Mouse (Mus musculus) lung, postnatal 10 days (tissue): ENCODE results near the gene Gpbar1.
"Not testable (repeated sequence)": the region's sequence is repeated elsewhere in the genome, so short reads cannot be mapped to it uniquely, and the experiment has no call there.

ENCODE experiments used
- DNase-seq: peaks from one replicate; pipeline ENCODE4 v3.0.0; 2021

Gpbar1 gene

DNA sequence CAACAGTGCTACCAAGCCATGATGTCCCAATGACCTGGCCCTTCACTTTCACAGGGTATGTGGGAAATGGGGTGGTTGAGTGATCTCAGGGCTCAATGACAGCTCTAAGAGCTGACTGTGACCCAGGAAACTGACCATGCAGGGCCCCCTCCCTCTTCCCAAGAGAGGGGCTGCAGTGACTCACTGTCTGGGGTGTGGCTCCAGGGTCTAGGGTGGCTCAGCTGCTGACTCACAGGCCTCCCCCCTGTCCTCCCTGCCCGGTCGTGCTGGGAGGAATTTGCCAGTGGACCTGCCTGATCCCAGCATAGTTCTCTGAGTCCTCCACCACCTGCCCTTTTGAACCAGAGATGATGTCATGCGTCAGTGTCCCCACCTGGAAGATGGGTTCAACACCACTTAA is 18.9 kb downstream of the Gpbar1 start:
- peak; percentile 69 for DNase-seq

DNA sequence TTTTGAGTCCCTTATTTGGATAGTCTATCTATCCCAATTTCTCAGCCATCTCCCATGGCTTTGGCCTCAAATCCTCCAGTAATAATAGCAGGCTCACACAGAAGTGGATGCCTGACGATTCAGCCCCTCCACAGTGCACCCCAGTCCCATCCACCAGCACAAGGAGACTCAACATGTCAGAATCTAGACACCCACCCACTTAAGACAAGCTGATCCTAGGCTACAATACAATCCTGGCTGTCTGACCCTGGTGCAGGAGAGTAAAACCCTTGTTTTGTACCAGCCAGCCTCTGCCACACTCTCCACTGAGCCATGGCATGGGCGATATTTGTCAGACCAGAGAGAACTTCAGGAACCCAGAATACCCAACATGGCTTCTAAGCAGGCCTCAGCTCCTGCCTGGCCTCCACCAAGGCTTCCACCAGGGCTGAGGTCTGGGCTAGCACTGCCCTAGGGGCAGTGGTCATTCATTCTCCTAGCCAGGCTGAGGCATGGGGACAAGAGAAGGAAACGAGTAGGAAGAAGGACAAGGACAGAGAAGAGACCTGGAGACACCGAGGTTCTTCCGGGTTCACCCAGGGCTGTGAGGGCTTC is 19.9 kb downstream of the Gpbar1 start:
- DNase-seq, result no peak

DNA sequence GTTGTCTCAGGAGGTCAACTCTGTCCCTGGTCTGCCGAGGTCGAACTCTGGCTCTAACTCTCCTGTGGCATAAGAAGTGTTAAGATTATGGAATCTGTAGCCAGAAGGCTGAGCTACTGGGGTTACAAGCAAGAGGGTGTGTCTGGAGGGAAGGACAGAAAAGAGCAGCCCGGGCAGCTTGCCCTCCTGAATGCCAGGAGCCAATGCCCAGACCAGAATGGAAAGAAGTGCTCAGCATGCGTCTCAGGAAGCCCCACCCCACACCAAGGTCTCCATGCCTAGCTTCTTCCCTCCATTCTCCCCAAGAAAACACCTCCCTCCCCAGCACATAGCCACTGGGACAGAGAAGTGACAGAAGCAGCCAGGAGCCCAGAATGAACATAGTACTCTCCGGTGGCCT is 20.6 kb downstream of the Gpbar1 start:
- peak; percentile 73 for DNase-seq

DNA sequence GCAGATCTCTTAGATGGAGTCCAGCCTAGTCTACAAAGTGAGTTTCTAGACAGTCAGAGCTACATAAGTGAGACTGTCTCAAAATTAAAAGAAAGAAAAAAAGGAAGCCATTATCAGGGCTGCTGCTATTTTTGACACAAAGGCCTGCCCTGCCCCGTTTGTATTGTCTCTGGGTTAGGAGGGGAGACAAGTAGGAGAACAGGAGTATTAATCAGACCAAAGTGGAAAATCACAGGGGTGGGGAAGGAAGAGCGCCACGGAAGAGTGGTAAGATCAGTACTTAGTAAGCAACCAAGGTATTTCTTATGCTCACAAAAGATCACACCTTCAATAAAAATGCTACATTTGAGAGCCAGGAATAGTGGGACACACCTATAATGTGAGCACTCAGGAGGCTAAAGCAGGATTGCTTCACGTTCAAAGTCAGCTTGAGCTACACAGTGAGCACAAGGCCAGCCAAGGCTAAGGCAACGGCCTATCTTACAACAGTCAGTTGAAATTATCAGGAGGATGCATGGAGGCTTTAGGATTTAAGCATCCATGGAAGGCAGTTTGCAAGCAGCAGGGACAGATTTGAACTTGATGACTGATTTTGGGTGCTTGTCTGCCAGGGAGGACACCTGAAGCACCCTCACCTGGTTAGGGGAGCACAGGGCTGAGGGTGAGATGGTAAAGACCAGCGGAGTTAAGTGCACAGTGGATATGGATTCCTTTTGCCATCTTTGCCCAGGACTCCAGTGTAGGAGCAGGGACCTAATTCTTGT is 22.2 kb downstream of the Gpbar1 start:
- no peak for DNase-seq

DNA sequence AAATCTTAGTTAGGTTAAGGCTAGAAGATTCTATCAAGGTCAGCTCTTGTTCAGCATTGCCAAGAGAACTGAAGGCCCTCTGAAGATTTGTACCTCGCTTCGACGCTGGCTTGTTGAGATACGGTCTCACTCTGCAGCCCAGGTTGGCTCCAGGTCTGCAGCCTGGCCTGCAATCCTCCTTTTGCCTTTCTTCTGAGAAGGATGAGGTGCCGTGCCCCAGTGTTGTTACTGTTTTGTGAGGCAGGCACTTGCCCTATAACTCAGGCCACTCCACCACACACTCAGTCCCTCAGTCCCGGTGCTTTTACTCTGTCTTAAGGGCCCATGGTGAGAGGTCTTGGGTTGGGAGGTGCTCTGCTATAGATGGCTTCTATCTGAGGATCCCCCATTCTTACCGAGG is 23.9 kb downstream of the Gpbar1 start:
- DNase-seq, result no peak

DNA sequence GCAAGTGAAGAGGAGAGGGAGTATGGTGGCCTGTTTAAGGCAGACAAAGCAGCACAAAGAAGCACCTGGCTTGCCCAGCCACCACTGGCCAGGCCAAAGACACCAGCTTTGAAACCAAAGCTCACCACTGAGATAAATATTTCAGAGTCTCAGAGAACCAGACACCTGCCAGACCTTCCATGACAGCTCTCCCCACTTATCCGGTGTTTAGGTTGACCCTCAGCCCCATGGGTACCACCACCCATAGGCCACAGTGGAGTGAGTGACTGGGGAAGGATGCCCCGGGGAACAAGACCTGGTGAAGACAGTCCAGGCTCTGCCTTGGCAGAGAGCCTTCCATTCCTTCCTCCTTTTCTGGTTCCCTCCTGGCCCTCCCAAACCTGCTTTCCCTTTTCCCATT is 24.5 kb downstream of the Gpbar1 start:
- no peak for DNase-seq

DNA sequence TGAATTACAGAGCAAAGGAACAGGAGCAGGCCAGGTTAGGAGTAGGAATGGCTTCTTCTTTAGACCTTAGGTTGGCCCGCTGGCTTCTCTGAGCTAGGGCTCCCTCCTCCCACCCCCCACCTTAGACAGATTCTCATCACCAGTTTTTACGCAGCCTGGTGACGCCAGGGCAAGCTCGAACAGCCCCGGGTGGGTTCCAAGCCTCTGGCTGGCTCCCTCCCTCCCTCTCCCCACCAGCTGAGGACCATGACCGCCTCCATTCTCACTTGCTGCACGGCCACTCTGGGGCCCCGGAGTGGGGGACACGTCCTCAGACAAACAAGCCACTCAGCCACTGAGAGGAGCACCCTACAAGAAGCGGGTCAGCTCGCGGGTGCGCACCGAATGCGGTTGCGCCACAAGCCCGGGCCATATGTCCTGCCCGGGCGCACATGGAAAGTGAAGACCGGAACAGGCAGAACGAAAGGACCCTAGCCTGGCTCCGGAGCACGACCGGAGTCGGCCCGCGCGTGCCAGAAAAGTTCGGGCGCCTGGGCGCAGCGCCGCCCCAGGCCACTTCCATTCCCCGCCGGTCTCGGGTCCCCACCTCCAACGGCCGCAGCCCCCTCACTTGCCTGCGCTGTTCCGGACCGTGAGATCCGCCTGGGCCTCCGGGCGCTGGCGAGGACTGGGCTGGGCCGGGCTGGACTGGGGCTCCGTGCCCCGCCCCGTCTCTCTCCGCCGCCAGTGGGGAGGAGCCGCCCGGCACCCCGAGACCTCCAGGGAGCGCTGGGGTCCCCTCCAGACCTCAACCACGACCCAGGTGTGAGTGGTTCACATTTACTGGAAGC is 25.4 kb downstream of the Gpbar1 start:
- DNase-seq, result peak; percentile 88

DNA sequence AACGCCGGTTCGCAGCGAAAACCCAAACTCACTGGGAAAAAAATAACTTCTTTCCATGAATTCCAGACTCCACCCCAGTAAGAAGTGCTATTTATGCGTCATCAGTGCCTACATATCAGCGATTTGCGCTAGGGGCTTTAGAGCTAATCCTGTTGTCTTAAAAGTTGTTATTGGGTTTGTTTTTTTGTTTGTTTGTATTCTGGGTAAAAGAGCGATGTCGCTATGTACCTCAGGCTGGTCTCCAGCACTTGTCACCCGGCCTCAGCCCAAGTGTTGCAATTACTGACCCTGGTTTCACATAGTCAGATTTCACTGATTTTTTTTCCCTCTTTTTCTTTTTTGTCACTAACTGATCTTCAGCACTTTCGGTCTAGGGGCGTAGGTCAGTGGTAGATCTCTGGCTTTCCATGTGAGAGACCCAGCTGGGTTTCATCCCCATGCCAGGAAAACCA is 26.0 kb downstream of the Gpbar1 start:
- DNase-seq, result peak; percentile 52

DNA sequence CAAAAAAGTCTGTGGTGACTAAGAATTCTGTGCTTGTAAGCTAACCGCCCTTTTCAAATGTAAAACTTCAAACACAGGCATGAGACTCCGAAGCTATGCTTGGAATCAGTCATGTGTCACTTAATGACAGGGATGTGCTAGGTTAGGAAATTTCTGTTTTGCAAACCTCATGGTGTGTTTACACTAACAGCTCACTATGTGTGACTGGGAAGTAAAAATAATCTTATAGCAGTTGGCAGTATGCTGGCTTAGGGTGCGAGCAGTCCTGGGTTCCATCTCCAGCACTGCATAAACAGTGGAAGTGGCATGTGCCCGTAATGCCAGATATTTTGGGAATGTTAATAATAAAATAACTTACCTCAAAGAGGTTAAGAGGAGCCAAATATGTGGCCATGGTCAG is 26.6 kb downstream of the Gpbar1 start:
- DNase-seq, result peak; percentile 40

DNA sequence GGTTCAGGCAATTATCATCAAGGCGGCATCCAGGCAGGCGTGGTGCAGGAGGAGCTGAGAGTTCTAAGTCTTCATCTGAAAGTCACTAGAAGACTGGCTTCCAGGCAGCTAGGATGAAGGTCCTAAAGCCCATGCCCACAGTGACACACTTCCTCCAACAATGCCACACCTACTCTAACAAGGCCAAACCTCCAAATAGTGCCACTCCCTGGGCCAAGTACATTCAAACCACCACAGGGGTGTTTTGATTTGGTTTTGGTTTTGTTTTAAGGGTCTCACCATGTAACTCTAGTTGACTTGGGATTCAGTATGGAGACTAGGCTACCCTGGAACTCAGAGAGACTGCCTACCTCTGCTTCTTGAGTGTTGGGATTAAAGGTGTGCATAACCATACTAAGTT is 27.2 kb downstream of the Gpbar1 start, which contains the start of gene Tmbim1:
Gene Tmbim1, minus strand, starts transcription at position 101 of the 400 bp plus-strand sequence.
- no peak for DNase-seq

DNA sequence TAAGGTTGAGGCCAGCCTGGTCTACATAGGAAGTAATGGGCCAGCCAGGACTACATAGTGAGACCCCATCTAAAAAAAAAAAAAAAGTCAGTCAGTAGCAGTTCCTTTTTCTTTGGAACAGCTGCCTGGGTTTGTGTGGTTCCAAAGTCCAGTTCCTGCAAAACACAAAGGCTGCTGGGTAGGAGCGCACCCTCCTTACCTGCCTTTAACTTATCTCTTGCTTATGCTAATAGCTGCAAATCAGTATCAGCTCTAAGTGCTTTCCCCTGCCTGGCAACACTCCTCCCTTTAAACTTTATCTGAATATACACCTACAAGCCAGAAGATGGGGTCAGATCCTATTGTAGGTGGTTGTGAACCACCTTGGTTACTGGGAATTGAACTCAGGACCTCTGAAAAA is 28.8 kb downstream of the Gpbar1 start:
- no peak for DNase-seq

DNA sequence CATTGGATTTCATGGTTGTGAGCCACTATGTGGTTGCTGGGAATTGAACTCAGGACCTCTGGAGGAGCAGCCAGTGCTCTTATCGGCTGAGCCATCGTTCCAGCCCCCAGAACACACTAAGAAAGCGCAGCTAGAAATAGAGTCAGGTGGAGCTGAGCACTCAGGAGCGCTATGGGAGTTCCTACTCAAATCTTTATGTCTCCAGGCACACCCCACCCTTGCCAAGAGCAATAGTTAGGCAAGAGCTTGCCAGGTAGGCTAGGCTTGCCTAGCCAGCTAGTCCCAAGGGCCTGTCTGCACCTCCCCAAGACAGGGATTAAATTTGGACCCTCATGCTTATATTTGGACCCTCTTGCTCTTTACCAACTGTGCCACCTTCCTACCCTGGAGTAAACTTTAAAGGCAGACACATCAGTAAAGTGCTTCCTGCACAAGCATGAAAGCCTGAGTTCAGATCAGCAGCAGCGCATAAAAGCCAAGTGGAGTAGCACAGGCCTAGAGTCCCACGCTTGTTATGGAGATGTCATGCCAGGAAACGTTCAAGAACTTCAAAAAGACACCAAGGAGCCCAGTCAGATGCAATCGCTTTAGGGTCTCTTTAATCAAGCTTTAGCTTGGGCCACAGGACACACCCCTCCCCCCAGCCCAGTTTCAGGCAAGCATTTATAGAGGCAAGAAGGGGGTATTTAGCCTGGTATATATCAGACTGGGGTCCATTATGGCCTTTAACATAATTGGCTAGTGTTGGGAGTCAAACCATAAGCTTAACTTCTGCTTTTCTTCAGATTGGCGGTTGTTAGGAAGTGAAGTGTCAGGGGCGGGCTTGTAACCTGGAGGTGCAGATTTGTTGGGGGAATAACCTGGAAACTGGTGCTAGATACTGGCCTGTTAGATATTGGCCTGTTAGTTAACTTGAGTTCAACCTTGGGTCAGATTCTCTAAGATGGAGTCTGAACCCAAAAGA is 29.9 kb downstream of the Gpbar1 start:
- DNase-seq, result no peak

DNA sequence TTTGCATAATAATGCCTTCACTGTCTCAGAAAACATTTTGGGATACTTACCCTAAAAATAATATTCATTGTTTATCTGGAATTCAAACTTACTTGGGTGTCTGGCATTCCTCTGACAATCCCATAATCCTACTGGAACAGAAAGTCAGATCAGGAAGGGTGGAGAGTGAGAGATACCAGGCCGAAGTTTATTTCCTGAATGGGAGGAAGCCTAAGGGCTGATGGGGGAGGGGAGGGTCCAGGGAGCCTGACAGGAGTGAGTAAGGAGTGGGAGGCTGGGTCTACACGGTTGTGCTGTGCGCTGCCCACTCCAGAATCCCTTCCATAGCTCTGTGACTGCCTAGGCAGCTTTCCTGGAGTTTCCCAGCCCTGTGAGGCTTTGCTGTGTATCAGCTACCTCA is 31.4 kb downstream of the Gpbar1 start:
- peak; percentile 73 for DNase-seq

DNA sequence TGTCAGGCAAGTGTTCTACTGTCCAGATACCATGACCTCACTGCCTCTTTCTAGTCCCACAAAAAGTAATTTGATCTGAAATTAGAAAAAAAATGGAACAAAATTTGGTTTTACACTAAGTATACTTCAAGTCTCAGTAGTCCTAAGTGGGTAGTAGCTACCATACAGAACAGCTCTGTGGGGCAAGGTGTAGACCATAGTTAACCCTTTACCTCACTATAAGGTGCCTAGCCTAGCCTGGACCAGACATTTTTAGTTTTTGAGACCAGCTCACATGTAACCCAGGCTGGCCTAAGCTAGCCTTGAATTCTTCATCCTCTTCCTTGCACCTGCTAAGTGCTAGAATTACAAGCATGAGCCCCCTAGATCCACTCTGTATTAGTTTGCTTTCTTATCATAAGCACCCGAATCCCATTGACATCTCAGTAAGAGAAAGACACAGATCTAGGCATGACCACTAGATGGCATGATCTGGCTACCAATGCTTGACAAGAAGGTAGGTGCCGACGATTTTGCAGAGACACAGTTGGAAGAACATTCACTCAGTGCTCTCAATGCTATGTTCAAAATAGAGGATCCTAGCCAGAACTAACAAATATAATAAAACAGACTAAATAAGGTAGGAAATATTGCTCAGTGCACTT is 34.8 kb downstream of the Gpbar1 start:
- peak; percentile 88 for DNase-seq

DNA sequence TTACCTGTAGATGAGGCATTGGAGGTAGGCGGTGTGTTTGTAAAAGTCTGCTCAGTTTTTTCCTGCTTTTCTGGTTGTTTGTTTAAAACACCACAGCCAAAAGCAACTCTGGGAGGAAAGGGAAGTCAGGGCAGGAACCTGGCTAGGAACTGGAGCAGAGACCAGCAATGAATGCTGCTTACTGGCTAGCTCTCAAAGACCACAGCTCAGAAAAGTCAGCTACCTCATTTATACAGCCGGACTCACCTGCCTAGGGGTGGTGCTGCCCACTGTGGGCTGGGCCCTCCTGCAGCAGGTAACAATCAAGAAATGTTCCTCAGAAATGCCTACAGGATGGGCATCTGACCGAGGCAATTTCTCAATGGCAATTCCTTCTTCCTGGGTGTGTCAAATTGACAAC is 36.4 kb downstream of the Gpbar1 start:
- DNase-seq, result no peak

DNA sequence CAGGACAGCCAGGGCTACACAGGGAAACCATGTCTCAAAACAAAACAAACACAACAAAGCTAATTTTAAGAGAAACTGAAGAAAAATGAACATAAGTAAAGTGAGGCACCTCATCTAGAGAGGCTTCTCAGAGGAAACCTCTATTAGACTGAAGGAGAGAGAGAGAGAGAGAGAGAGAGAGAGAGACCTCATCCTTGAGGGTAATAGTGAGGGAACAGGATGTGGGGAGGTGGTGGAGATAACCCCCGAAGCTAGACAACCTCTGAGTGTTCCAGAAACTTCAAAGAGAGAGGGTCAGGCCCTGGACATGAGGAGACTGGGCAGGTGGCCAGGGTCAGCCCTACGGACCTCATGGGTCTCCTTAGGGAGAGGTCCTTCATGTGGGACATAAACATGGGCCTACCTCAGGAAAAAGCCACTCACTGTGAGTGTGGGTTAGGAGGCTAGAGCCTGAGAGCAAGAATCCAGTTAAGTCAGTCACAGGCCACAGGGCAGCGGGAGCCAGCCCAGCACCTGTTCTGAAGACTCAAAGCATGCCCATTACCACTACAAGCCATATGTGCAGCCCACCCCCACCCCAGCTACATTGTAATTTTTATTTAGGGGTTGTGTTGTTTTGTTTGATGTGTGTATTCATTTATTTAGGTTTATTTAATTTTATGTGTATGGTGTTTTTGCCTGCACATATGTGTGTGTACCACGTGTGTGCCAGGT is 37.9 kb downstream of the Gpbar1 start:
- no peak for DNase-seq

DNA sequence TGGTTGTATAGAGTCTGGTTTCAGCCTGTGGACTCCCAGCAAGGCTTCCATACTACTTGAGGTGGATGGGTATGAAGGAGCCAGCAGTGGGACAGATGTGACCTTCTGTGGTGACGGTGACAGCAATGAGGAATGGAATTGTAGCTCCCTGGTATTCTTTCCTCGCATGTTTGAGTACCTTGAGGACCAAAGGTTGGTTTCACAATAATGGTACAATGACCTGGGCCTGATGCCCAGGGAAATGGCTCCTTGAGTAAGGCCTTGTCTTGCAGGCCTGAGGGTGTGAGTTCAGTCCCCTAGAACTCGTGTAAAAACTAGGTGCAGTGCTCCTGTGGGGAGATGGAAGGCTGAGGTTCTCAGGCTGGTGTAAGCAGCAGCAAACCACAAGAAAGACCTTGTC is 40.4 kb downstream of the Gpbar1 start:
- DNase-seq, result no peak

DNA sequence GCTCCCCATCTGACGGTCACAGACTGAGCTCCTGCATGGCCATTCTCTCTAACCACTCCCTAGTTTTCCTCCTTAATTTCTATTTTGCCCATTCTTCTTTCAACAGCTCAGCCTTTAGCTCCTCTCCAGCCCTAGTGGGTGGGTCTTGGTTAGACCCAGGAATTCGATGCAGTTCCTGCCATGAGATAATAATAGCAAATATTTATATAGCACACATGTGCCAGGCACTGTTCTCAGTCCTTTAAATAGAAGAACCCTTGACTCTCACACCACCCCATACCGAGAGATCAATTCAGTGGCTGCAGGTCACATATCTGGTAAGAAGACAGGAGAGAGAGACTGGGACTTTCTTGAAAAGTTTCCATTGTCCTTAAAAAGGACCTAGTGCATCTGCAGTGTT is 43.0 kb downstream of the Gpbar1 start:
- DNase-seq, result no peak

DNA sequence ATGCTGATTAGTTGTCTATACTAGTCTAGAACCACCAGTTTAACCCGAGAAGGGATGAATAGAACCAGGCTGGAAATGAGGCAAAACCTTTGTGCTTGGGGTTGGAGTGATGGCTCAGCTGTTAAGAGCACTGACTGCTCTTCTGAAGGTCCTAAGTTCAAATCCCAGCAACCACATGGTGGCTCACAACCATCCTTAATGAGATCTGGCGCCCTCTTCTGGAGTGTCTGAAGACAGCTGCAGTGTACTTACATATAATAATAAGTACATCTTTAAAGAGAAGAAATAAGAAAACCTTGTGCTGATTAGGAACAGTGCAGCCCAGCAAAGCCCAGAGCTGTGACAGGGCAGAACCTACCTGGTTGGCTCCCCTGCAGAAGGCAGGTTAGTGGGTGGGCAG is 48.6 kb downstream of the Gpbar1 start:
- not testable (repeated sequence) for DNase-seq
